Mouse (Mus musculus) embryonic facial prominence, embryonic 12.5 days (tissue): ENCODE measurements around the gene Nhej1. TPM values are rescaled to one million over a fixed set of nuclear protein-coding genes. Genes with fewer than 3 reads are reported as not detected.

ENCODE experiments used
- ATAC-seq: fragments of 200-750 bp; cut with Nextera tagmentation; 2 replicates; pipeline ENCODE4 v1.8.0; 2017; ENCODE audit not compliant: insufficient number of reproducible peaks, insufficient read depth, low FRiP score, low TSS enrichment
- H3K27ac ChIP-seq: fragments of 300-500 bp; sonication (generic); 2 replicates; pipeline ENCODE4 v1.5.1; 2016; ENCODE audit warnings: mild to moderate bottlenecking
- H3K27me3 ChIP-seq: fragments of 300-500 bp; sonication (generic); 2 replicates; pipeline ENCODE4 v1.6.1; 2016; ENCODE audit warnings: mild to moderate bottlenecking, moderate library complexity
- H3K36me3 ChIP-seq: fragments of 300-500 bp; sonication (generic); 2 replicates; pipeline ENCODE4 v1.6.1; 2016; ENCODE audit warnings: mild to moderate bottlenecking
- H3K4me1 ChIP-seq: fragments of 300-500 bp; sonication (generic); 2 replicates; pipeline ENCODE4 v1.6.1; 2016
- H3K4me2 ChIP-seq: fragments of 300-500 bp; sonication (generic); replicated peaks from 2 replicates; pipeline ENCODE4 v1.6.1; 2016; ENCODE audit warnings: mild to moderate bottlenecking, moderate library complexity
- H3K4me3 ChIP-seq: fragments of 300-500 bp; sonication (generic); 2 replicates; pipeline ENCODE4 v1.5.1; 2016; ENCODE audit warnings: mild to moderate bottlenecking
- H3K9ac ChIP-seq: fragments of 300-500 bp; sonication (generic); 2 replicates; pipeline ENCODE4 v1.6.1; 2016; ENCODE audit warnings: mild to moderate bottlenecking, moderate library complexity
- H3K9me3 ChIP-seq: fragments of 300-500 bp; sonication (generic); 2 replicates; pipeline ENCODE4 v1.6.1; 2016; ENCODE audit warnings: mild to moderate bottlenecking, moderate library complexity
- WGBS: fragments of 180-500 bp; shearing (Covaris S2); methylation state at CpG from one replicate; pipeline ENCODE4 v1.1.7; 2016; 5-methylcytosine and 5-hydroxymethylcytosine counted together
- polyA plus RNA-seq: library from polyadenylated mRNA; unstranded; fragments of >200 nt; fragmentation: Nextera tagmentation; extraction: Ambion mirVana; gene quantifications from 2 replicates; pipeline ENCODE4 v1.2.1, GENCODE M21; 2016

Gene Nhej1
- polyA plus RNA-seq, 1 experiment from 2014 or later, result 11.3 TPM

DNA sequence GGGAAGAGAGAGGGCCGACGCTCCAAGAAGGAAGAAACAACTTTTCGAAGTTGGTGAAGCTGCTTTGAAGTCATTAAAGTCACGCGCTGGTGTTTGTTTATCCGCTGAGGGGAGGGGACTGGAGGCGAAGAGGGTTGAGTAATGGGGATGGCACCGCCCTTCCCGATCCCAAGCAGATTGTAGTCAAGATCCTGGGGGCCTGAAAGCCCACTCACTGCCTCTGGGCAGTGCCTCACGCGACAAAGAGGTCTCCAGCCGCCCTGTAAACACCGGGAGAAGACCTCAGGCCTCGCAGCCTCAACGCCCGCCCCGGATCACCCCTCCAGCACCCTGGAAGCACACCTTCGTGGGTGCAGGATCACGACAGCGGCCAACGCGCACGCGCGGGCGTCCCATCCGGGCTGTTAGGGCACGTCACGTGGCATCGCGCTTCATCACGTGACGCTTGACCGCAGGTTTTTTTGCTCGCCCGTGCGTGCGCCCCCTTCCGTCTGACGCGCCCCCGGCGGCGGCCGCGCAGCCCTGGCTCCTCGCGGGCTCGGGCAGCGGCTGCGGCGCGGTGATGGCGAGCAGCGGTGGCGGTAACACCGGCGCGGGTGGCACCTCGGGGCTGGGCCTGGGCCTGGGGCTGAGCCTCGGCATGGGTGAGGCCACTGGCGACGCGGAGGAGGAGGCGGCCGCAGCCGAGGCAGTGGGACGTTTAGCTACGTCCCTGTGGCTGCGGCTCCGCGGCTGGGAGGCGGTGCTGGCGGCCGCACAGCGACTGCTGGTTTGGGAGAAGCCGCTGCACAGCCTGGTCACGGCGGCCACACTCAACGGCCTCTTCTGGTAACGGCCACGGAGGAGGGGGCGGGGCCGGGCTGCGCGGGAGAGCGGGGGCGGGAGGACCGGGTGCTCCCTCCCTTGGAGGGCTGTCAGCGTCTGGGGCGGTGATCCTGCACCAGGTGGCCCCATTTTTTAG is 17.6 kb upstream of the Nhej1 start, which contains the start of the genes Cnppd1 and Retreg2:
Gene Cnppd1 (minus strand): TSS at position 411 of the 961 bp plus-strand sequence.
Gene Retreg2 (plus strand): TSS at position 478 of the 961 bp plus-strand sequence.
- Histone ChIP-seq H3K9ac (peak within 1 kb of the TSS; percentile 92), H3K4me1 (peaks cover 15% of the 10 kb centered on the region), H3K4me2 (peak within 1 kb of the TSS; percentile 92), H3K27me3 (no peaks in the 10 kb centered on the region), H3K4me3 (peak within 1 kb of the TSS; percentile 91), H3K27ac (peak within 1 kb of the TSS; percentile 97), H3K9me3 (no peaks in the 10 kb centered on the region), H3K36me3 (peaks cover 54% of the 10 kb centered on the region)
- peak; percentile 83 for ATAC-seq
- under 1% methylated on average over 89 of the region's 91 CpGs for WGBS

DNA sequence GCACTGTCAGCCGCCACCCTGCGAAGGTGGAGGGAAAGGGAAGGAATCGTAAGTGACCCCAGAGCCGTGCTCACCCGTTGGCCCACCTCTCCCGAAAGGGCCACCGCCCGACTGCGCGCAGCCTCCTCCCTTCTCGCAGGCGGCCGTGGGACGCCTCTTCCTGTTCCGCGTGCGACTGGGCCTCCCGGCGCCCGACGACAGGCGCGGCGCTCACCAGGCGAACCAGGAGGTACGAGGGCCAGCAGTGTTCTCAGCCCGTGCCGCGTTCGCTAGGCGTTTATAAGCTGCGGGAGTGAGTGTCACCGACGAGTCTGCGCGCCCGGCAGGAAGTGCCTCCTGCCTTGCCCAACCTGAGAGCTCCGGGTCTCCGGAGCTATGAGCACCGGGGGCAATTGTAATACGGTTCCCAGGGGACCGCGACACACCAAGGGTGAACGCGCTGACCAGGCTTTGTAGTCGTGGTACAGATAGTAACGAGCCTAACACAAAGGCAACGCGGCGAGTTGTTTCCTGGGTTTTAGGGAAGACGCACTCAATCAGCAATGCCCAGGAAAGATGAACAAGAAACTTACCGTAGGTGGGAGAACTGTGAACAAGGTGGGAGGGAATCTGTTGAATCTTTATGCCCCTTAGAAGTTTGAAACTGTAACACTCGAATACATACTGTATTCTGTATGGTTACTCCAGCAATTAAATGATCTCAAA is 16.6 kb upstream of the Nhej1 start:
- no peak; the same call in 1 of the 2 replicates for ATAC-seq
- H3K4me2 ChIP-seq, result peak overlapping the region; percentile 92
- under 1% methylated on average over 53 of the region's 53 CpGs for WGBS
- H3K27ac ChIP-seq, result peak overlapping the region; percentile 97
- H3K27me3 ChIP-seq, result no peaks in the 10 kb centered on the region
- peak overlapping the region; percentile 92 for H3K9ac ChIP-seq
- H3K4me3 ChIP-seq, result peak overlapping the region; percentile 91
- H3K4me1 ChIP-seq, result peaks cover 15% of the 10 kb centered on the region
- H3K36me3 ChIP-seq, result peaks cover 54% of the 10 kb centered on the region
- no peaks in the 10 kb centered on the region for H3K9me3 ChIP-seq

DNA sequence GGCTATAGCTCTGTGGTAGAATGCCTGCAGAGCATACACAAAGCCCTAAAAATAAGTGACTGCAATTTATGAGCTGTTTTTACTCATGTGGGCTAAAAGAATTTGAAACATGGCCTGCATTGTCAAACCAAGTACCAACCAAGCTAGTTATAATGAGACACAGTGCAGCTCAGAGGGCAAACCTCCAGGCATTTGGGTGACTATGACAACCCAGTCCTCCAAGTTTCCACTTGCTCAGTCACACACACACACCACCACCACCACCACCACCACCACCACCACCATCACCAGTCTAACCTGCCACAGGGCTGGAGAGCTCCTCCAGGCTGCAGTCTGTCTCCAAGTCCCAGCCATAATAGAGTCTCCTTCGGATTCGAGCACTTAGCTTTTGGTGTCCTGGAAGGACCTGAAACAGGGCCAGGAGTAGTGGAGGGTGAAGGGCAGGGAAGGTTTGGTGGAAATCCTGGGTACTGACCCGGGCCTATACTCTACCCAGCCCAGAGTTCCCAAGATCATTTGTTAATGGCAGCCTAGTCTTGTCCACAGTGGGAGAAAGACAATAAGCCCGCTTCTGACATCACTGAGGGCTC is 15.7 kb upstream of the Nhej1 start:
- peaks cover 15% of the 10 kb centered on the region for H3K4me1 ChIP-seq
- H3K9me3 ChIP-seq, result no peaks in the 10 kb centered on the region
- 61% methylated on average over 4 of the region's 4 CpGs for WGBS
- H3K4me3 ChIP-seq, result peak overlapping the region; percentile 91
- peak overlapping the region; percentile 92 for H3K9ac ChIP-seq
- no peak overlapping the region for H3K27ac ChIP-seq
- no peaks in the 10 kb centered on the region for H3K27me3 ChIP-seq
- H3K4me2 ChIP-seq, result peak overlapping the region; percentile 92
- H3K36me3 ChIP-seq, result peaks cover 54% of the 10 kb centered on the region
- ATAC-seq, result no peak

DNA sequence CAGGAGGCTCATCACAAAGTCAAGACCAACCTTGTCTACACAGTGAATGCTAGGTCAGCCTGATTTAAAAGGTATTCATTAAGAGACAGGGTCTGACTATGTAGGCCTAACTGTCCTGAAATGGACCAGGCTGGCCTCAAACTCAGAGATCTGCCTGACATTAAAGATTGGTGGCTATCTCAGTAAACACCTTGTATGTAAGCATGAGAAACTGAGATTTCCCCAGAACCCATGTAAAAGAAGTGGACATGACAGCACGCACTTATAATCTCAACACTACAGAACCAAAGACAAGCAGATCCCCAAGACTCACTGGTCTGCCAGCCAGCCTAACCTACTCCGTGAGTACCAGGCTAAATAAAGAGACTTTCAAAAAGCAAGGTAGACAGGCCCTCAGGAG is 13.4 kb upstream of the Nhej1 start:
- H3K36me3 ChIP-seq, result peaks cover 47% of the 10 kb centered on the region
- no peak overlapping the region for H3K9ac ChIP-seq
- H3K27me3 ChIP-seq, result no peaks in the 10 kb centered on the region
- H3K4me3 ChIP-seq, result no peak overlapping the region
- ATAC-seq, result no peak
- WGBS, result 94% methylated on average over 2 of the region's 2 CpGs
- H3K9me3 ChIP-seq, result no peaks in the 10 kb centered on the region
- no peak overlapping the region for H3K4me2 ChIP-seq
- no peak overlapping the region for H3K27ac ChIP-seq
- peaks cover 11% of the 10 kb centered on the region for H3K4me1 ChIP-seq

DNA sequence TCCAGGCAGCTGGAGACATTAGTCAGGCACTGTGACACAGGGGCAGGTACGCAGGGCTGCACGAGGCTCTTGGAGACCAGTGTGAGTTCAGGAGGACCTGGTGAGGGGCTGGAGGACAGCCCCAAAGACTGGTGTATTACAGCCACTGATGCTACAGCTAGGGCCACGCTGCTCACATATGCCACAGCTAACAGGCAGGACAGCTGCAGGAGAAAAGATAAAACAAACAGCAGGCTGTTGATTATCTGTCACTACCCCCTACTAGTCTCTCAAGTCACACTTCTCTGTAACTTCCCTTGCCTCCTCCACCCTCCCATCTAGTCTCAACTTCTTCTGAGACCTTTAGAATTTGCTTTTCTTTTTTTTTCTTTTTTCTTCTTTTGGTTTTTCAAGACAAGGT is 11.7 kb upstream of the Nhej1 start:
- 78% methylated on average over 3 of the region's 3 CpGs for WGBS
- no peaks in the 10 kb centered on the region for H3K9me3 ChIP-seq
- ATAC-seq, result no peak
- peaks cover 11% of the 10 kb centered on the region for H3K4me1 ChIP-seq
- no peak overlapping the region for H3K4me3 ChIP-seq
- H3K27ac ChIP-seq, result no peak overlapping the region
- H3K27me3 ChIP-seq, result no peaks in the 10 kb centered on the region
- no peak overlapping the region for H3K4me2 ChIP-seq
- peaks cover 47% of the 10 kb centered on the region for H3K36me3 ChIP-seq
- no peak overlapping the region for H3K9ac ChIP-seq

DNA sequence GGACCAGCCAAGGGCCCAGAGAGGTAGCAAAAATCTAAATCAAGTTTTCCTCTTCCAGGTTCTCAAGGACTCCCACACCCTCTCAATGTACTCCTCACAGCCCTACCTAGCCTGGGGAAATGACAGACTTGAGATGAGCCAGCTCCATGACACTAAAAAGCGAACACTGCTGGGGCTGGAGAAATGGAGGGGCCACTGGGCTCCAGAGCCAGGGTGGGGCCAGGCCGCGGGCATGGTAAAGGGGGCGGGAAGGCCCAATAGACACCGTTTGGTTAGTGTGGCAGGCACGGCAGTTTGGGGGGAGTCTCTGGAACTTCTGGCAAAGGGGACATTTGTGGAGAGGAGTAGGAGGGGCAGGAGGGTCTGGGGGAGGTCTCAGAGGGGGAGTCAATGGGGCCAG is 11.3 kb upstream of the Nhej1 start:
- Histone ChIP-seq H3K9me3 (no peaks in the 10 kb centered on the region), H3K9ac (no peak overlapping the region), H3K4me2 (no peak overlapping the region), H3K27me3 (no peaks in the 10 kb centered on the region), H3K4me3 (no peak overlapping the region), H3K36me3 (peaks cover 47% of the 10 kb centered on the region), H3K4me1 (peaks cover 11% of the 10 kb centered on the region), H3K27ac (no peak overlapping the region)
- 82% methylated on average over 6 of the region's 6 CpGs for WGBS
- ATAC-seq, result no peak

DNA sequence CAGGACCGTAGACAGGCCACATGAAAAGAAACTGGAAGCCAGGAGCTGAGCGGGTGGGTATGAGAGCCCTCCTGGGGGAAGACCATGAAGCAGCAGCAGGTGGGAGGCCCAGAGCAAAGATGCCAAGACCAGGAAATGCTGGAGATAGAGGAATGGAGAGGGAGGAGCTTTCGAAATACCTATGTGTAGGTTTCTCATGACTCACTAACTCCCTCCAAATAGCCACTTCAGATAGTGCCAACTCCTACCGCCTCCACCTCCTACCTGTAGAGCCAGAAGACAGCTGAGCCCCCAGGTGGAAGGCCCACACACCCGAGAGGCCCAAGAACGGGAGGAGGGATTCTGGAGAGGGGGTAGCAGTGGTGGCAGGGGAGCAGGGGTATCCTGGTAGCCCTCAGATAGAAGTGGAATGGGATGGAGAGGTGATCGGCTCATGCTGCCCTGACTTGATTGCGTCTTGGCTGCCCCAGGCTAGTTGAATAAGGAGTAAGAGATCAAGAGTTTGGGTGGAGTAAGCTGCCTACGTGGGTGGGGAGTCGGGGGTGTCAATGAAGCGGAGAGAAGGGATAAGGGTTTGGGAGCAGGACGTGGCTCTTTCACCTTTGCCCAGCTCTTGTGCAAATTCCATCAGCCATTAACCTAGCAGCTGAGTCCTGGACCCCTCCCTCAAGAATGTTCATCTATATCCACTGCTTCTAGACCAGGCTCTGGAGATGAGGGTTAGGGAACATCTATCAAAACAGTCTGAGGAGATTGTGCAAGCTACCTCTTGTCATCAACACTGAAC is 8.6 kb upstream of the Nhej1 start, which contains the start of gene Slc23a3:
Gene Slc23a3 (minus strand): TSS at position 470 of the 787 bp plus-strand sequence.
- WGBS, result 66% methylated on average over 12 of the region's 12 CpGs
- no peaks in the 10 kb centered on the region for H3K9me3 ChIP-seq
- H3K9ac ChIP-seq, result no peak within 1 kb of the TSS
- no peak within 1 kb of the TSS for H3K4me2 ChIP-seq
- no peak within 1 kb of the TSS for H3K27ac ChIP-seq
- ATAC-seq, result no peak
- no peak within 1 kb of the TSS for H3K4me3 ChIP-seq
- peaks cover 36% of the 10 kb centered on the region for H3K36me3 ChIP-seq
- H3K4me1 ChIP-seq, result no peaks in the 10 kb centered on the region
- H3K27me3 ChIP-seq, result no peaks in the 10 kb centered on the region; the same call in 1 of the 2 replicates

DNA sequence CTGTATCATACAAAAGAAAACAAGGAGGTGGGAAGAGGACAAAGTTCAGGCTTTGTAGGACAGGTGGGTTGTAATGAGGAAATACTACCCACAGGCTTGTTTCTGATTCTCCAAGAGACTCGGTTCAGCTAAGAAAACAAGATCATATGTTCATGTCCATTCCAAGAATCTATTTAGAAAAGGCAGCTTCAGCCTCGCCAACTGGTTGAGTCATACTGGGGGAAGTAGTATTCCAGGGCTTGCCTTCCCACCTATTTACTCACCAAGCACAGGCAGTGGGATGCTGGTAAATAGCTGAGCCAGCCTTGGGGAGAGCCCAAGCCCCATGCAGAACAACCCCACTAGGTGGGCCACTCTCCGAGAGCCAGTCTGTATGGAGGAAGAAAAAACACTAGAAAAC is 3.6 kb upstream of the Nhej1 start:
- WGBS, result 80% methylated on average over 3 of the region's 3 CpGs
- 0 out of 2 replicates have a peak, but pooled peaks cover 4% of the 10 kb centered on the region for H3K4me1 ChIP-seq
- no peaks in the 10 kb centered on the region; the same call in 1 of the 2 replicates for H3K27me3 ChIP-seq
- no peaks in the 10 kb centered on the region for H3K36me3 ChIP-seq
- no peak overlapping the region for H3K4me2 ChIP-seq
- no peaks in the 10 kb centered on the region for H3K9me3 ChIP-seq
- H3K4me3 ChIP-seq, result no peak overlapping the region
- no peak overlapping the region for H3K27ac ChIP-seq
- no peak overlapping the region for H3K9ac ChIP-seq
- no peak for ATAC-seq

DNA sequence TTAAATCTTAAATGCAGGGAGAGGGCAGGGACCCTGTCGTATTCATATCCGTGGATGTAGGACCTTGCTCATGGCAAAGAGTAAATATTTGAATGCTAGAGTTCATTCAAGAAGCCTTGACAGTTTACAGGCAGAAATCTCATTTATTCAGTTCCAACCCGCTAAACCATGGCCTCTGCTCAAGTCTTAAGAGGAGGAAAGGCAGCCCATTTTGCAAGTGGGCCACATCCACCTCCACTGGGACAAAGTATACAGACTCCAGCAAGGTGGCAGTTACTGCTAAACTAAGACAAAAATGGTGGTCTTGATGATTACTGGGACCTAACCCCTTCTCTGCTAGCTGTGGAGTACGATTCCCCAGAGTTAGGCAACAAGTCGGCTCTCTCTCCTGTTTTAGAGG is 418 bp upstream of the Nhej1 start:
- Histone ChIP-seq H3K4me3 (peak overlapping the region; percentile 54), H3K36me3 (no peaks in the 10 kb centered on the region), H3K9me3 (no peaks in the 10 kb centered on the region), H3K9ac (peak overlapping the region; percentile 53; the same call in 1 of the 2 replicates), H3K4me1 (0 out of 2 replicates have a peak, but pooled peaks cover 4% of the 10 kb centered on the region), H3K27ac (peak overlapping the region; percentile 97; the same call in 1 of the 2 replicates), H3K4me2 (peak overlapping the region; percentile 53), H3K27me3 (no peaks in the 10 kb centered on the region; the same call in 1 of the 2 replicates)
- WGBS, result 31% methylated on average over 5 of the region's 5 CpGs
- ATAC-seq, result no peak

DNA sequence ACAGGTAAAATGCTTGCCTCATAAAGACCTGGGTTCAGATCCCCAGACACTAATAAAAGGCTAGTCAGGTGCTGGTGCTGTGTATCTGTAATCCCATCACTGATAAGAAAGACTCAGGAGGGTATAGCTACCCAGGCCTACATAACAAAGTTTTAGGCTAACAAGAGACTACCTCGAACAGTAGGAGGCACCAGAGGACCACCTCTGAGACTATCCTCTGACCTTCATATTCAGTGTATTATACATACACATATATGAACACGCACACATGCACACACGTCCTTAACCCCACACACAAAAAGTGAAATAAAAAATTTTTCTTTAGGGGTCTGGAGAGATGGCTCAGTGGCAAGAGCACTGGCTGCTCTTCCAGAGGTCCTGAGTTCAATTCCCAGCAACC is 2.8 kb downstream of the Nhej1 start:
- Histone ChIP-seq H3K36me3 (no peaks in the 10 kb centered on the region), H3K4me1 (0 out of 2 replicates have a peak, but pooled peaks cover 4% of the 10 kb centered on the region), H3K27ac (no peak overlapping the region), H3K27me3 (no peaks in the 10 kb centered on the region), H3K4me2 (no peak overlapping the region), H3K9me3 (no peaks in the 10 kb centered on the region), H3K4me3 (no peak overlapping the region), H3K9ac (no peak overlapping the region)
- WGBS, result 84% methylated on average over 3 of the region's 3 CpGs
- no peak for ATAC-seq

DNA sequence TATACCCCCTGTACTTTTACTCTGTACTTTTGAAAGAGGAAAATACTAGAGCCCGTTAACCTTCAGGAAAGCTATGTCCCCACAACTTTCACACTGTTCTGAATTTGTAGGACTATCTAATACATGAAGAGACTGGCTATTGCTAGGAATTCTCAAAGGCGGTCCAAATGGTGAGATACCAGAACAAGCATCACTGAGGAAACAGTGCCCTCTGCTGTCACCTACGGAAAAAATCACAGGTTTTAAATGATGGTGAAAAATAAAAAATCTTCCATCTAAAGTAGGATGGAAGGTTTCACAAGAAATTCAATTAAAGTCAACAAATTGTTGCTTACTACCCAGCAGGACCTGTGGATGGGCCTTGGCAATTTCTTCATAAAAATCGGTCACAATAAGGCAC is 72.9 kb downstream of the Nhej1 start:
- Histone ChIP-seq H3K4me2 (no peak overlapping the region), H3K27me3 (no peaks in the 10 kb centered on the region), H3K9ac (no peak overlapping the region), H3K4me1 (no peaks in the 10 kb centered on the region), H3K4me3 (no peak overlapping the region), H3K27ac (no peak overlapping the region), H3K9me3 (no peaks in the 10 kb centered on the region), H3K36me3 (no peaks in the 10 kb centered on the region)
- ATAC-seq, result no peak
- WGBS, result 36% methylated on average over 4 of the region's 4 CpGs
